Mouse (Mus musculus) lung, adult 2 months (tissue): ENCODE data around the gene Nuak2. TPM values are rescaled to one million over a fixed set of nuclear protein-coding genes. Genes with fewer than 3 reads are reported as not detected.

Source experiments
- DNase-seq: peaks from one replicate; pipeline ENCODE4 v3.0.0; 2022
- H3K4me1 ChIP-seq: fragments of 200-500 bp; 2 replicates; pipeline ENCODE4 v1.6.1; 2011; ENCODE audit warnings: low read length; ENCODE audit not compliant: control insufficient read depth, insufficient read depth
- H3K4me3 ChIP-seq: fragments of 200-500 bp; replicated peaks from 2 replicates; pipeline ENCODE3; 2011; ENCODE audit warnings: low read depth, mild to moderate bottlenecking, control low read depth, low read length; ENCODE audit errors: extremely low read depth
- CTCF ChIP-seq: fragments of 200-500 bp; IDR thresholded peaks from 2 replicates; pipeline ENCODE4 v1.5.1; 2011; ENCODE audit warnings: mild to moderate bottlenecking, low read length, control low read depth; ENCODE audit not compliant: insufficient read depth
- POLR2A ChIP-seq: fragments of 200-500 bp; IDR thresholded peaks from 2 replicates; pipeline ENCODE4 v1.6.1; 2011; ENCODE audit warnings: low read depth, mild to moderate bottlenecking, control low read depth, low read length, borderline replicate concordance; ENCODE audit errors: extremely low read depth
- WGBS: fragments of 180-500 bp; shearing (Covaris S2); methylation state at CpG from one replicate; pipeline ENCODE4 v1.1.7; 2018; 5-methylcytosine and 5-hydroxymethylcytosine counted together
- polyA plus RNA-seq: library from polyadenylated mRNA; depleted of rRNA; stranded (reverse); fragments of >200 nt; gene quantifications from 2 replicates; pipeline ENCODE4 v1.2.3, GENCODE M21; 2012

Gene Nuak2
- polyA plus RNA-seq, 1 experiment = 10.4 TPM

DNA sequence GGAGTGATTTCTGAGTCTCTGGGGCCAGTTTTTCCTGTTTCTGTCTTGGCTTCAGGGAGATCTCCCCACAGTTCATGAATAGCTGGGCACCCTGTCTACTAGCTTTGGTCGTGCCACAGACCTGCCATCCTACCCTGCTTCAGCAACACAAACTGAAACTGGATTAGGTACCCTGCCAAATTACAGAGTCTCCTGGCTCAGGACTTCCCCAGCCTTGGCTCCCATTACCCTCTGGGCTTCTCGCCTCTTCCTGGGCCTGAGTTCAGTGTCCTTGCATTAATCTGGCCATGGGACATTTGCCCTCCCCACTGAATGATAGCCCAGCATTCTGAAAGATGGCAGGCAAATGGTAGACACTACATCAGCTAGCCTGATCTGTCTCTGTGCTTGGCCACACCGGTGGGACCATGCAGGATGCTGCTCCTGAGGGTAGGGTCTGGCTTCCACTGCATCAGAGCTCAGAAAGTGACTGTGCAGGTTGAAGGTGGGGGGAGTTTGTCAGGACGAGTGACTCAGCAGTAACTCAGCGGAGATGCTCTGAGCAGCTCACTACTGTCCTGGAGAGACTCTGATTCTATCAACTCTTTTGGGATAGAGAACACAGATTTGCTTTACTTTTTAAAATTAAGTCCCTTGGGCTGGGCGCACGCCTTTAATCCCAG, 49.1 kb downstream of the Nuak2 start:
- WGBS = 61% methylated on average over 7 of the region's 7 CpGs
- Histone ChIP-seq H3K4me1 (peaks cover 11% of the 10 kb centered on the region), H3K4me3 (peak overlapping the region; percentile 64)
- DNase-seq = no peak
- TF ChIP-seq CTCF = no peak
- no peak for TF ChIP-seq POLR2A

DNA sequence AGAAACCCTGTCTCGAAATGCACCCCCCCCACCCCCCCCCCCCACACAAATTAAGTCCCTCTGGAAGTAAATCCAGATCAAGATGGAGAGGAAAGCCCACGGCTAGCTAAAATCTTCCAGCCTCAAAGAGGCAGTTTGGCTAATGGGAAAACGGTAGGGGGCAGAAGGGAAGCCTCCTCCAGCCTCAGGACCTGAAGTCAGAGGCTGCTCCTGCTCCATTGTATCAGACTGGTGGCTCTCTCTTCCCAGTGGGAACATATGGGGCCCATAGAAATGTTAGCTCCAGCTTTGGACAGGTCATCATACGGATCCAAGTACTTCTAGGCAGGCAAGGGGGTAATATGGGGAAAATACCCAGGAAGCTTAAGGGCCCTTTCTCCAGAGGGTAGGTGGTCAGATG, 49.7 kb downstream of the Nuak2 start:
- peak overlapping the region; percentile 70 for H3K4me3 ChIP-seq
- 47% methylated on average over 4 of the region's 4 CpGs for WGBS

GRCm38 (mm10) chr1:132366235-132366634, 50.3 kb downstream of the Nuak2 start:
- DNase-seq = no peak
- WGBS = 47% methylated on average over 8 of the region's 8 CpGs

More for the DNA sequence above, 49.7 kb downstream of the Nuak2 start:
- DNase-seq = no peak
- TF ChIP-seq POLR2A = no peak
- TF ChIP-seq CTCF = no peak
- H3K4me1 ChIP-seq = peaks cover 17% of the 10 kb centered on the region

DNA sequence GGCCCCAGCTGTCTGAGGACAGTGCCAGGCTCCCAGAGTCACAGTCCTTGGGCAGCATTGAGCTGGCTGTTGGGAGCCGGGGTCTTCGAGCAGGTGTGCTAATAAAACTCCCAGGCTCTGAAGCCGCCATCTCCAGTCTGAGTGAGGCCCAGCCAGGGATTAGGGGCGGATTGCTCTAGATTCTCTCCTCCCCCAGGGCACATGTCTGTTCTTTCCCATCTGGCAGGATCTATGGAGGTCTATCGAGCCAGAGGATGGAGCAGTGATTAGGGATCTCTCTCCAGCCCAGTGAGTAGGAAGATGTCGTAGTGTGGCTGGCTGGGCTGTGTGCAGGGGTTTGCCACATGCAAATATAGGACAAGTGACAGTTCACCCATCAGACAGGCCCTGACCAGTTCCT, 51.0 kb downstream of the Nuak2 start:
- TF ChIP-seq CTCF (no peak), POLR2A (no peak)
- Histone ChIP-seq H3K4me1 (peaks cover 29% of the 10 kb centered on the region), H3K4me3 (peak overlapping the region; percentile 62)
- WGBS = 58% methylated on average over 6 of the region's 6 CpGs
- DNase-seq = no peak

More at GRCm38 (mm10) chr1:132366235-132366634, 50.3 kb downstream of the Nuak2 start:
- peaks cover 23% of the 10 kb centered on the region for H3K4me1 ChIP-seq
- peak overlapping the region; percentile 70 for H3K4me3 ChIP-seq
- TF ChIP-seq CTCF (no peak), POLR2A (no peak)

DNA sequence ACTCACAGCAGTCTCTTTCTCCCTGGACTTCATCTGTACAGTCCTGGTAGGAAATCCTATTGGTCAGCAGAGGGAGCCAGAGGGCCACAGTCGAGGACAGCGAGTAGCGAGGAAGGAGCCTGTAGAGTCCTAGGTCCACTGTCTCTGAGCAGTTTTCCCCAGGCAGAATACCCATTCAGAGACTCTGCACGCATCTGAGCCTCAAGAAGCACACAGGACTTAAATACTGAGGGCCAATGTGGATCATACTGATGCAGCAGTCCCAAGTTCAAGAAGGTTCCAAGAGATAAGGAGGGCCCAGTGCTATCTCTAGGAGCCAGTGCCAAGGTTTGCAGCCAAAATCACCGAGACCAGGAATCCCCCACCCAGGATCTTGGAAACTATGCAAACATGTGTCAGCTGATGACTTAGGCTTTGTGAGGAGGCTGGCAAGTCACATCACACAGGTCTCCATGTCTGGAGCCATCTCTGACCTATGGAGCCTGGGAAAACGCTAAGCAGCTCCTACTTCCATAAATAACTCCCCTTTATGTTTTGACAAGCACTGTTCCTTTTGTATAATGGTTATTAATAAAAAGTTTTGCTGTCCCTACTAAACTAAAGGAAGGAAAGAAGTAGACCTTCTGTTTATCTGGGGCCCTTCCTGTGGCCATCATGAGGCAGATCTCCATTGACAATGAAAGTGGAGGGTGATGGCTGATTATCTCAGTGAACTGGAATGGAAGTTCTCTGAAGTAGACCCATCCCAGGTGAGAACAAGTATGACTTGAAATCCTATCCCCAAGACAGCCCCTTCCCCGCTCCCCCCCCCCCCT, 52.0 kb downstream of the Nuak2 start:
- H3K4me1 ChIP-seq = peaks cover 31% of the 10 kb centered on the region
- TF ChIP-seq POLR2A (peak; percentile 65; the same call in 1 of the 2 replicates), CTCF (peak; percentile 94)
- DNase-seq = peak; percentile 75
- H3K4me3 ChIP-seq = peak overlapping the region; percentile 62
- WGBS = 19% methylated on average over 7 of the region's 7 CpGs

- no peak for DNase-seq
- no peak; the same call in 1 of the 2 replicates for TF ChIP-seq POLR2A
- TF ChIP-seq CTCF = no peak
- Histone ChIP-seq H3K4me1 (peaks cover 48% of the 10 kb centered on the region), H3K4me3 (no peak overlapping the region)
- WGBS = 22% methylated on average over 9 of the region's 9 CpGs
Measured at GRCm38 (mm10) chr1:132370681-132371173, 54.8 kb downstream of the Nuak2 start.

- no peak overlapping the region for H3K4me3 ChIP-seq
- DNase-seq = no peak
- peaks cover 54% of the 10 kb centered on the region for H3K4me1 ChIP-seq
- TF ChIP-seq POLR2A (no peak), CTCF (no peak)
- WGBS = 33% methylated on average over 8 of the region's 8 CpGs
Measured at GRCm38 (mm10) chr1:132371298-132372081, 55.6 kb downstream of the Nuak2 start.

- DNase-seq = no peak
- WGBS = 80% methylated on average over 5 of the region's 5 CpGs
- H3K4me1 ChIP-seq = peaks cover 54% of the 10 kb centered on the region
- no peak for TF ChIP-seq POLR2A
- no peak for TF ChIP-seq CTCF
- H3K4me3 ChIP-seq = no peak overlapping the region
Measured at GRCm38 (mm10) chr1:132372354-132372753, 56.4 kb downstream of the Nuak2 start.

DNA sequence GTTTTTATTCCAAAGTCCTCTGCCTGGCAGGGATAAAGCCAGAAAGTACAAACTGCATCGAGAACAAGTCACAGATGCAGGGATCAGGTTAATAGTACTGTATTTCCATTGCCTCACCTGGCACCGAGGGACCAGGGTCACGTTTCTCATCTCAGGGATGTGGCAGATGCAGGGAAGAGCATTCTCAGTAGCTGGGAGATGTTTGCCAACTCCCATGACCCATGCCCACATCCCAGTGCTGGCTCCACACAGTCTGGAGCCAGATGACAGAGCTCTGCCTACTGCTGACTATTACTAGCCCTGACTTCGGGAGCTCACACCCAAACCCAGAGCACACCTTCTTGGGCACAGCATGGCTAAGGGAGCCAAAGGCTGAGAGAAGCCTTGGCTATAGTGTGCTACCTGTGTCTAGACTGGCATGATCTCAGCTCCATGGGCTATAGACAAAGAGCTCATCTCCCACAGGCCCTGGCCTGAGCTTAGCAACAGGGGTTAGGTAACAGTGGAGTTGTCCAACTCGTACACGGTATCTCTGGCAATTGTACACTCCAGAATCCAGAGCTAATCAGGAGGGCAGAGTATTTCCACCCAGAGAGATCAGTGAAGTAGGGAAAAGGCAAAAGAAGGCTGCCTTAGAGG, 57.1 kb downstream of the Nuak2 start:
- H3K4me1 ChIP-seq = peaks cover 58% of the 10 kb centered on the region
- no peak for DNase-seq
- 56% methylated on average over 6 of the region's 6 CpGs for WGBS
- TF ChIP-seq CTCF (no peak), POLR2A (no peak)
- no peak overlapping the region for H3K4me3 ChIP-seq
